12 mouse cellular contexts compared by ENCODE assay signal in genomic region chr11:107356224-107356623, GRCm38 (mm10).
A peak's percentile ranks its signal among the peaks of the same experiment; 100 is the strongest.
DNase-seq lines count a peak whose midpoint lies in the region; ATAC-seq and TF ChIP-seq lines count a peak whose summit lies in the region.
"Had no signal": no experiment of that assay in that cellular context is flagged by ENCODE, and none has a peak within 500 bp of the region (broad histone marks: within the 10 kb centered on the region; RNA-seq: fewer than 3 reads in every experiment).

No protein-coding gene starts in this region.

- H3K27me3 ChIP-seq in neural tube, embryonic 15.5 days (replicated peaks): no peaks in the 10 kb centered on the region
- H3K27me3 ChIP-seq: stomach, embryonic 15.5 days had no signal

- H3K36me3 ChIP-seq in neural tube, embryonic 15.5 days: no peaks in the 10 kb centered on the region
- H3K36me3 ChIP-seq: stomach, embryonic 15.5 days had no signal

- WGBS in neural tube, embryonic 15.5 days: 66% methylated on average over 7 of the region's 7 CpGs

- no peak overlapping the region for H3K9ac ChIP-seq in neural tube, embryonic 15.5 days (replicated peaks)
- H3K9ac ChIP-seq: stomach, embryonic 15.5 days had no signal

- intact Hi-C loops in left cerebral cortex, postnatal 25 days (cut with DNase I): no loop called here

- H3K27ac ChIP-seq in neural tube, embryonic 15.5 days (replicated peaks): no peak overlapping the region
- H3K27ac ChIP-seq: stomach, embryonic 15.5 days had no signal

- peaks cover 18% of the 10 kb centered on the region for H3K4me1 ChIP-seq in neural tube, embryonic 15.5 days
- H3K4me1 ChIP-seq: stomach, embryonic 15.5 days had no signal

- TF ChIP-seq CTCF in brain, embryonic 14.5 days (IDR thresholded peaks at IDR 0.05; ENCODE audit: borderline replicate concordance, extremely low read depth, insufficient read depth, insufficient read length): no peak

- H3K9me3 ChIP-seq in neural tube, embryonic 15.5 days (replicated peaks): no peaks in the 10 kb centered on the region
- H3K9me3 ChIP-seq: stomach, embryonic 15.5 days had no signal

- DNase-seq in frontal cortex, postnatal 14 days (ENCODE audit: low spot score in 2 of 2): no peak
- peak; percentile 32 for DNase-seq in left cerebral cortex, adult 11 months (ENCODE audit: low spot score)
- DNase-seq in left cerebral cortex, adult 18-20 months (ENCODE audit: low spot score in 2 of 2): no peak
- DNase-seq in brain, embryonic 14.5 days (ENCODE audit: low read depth): peak; percentile 63
- peak; percentile 47 to 58 for DNase-seq in left cerebral cortex, postnatal 25 days (ENCODE audit: low spot score in 2 of 2)
- no peak for DNase-seq in lung, postnatal 14 days
- DNase-seq: kidney, postnatal 14 days had no signal

- 0 out of 2 replicates have a peak, but pooled peaks have one; percentile 16 for ATAC-seq in frontal cortex, adult (ENCODE audit: low TSS enrichment)
- ATAC-seq in neural tube, embryonic 15.5 days (ENCODE audit: low FRiP score): no peak
- ATAC-seq: activated CD4-positive, CD25-positive, alpha-beta regulatory T cell, adult 4 months; lung, postnatal 0 days had no signal

- H3K4me3 ChIP-seq in neural tube, embryonic 15.5 days (replicated peaks): no peak overlapping the region
- H3K4me3 ChIP-seq: stomach, embryonic 15.5 days had no signal

- TF ChIP-seq POLR2A in brain, embryonic 14.5 days (IDR thresholded peaks at IDR 0.05; ENCODE audit: borderline replicate concordance, extremely low read depth, insufficient read depth, insufficient read length, poor library complexity, severe bottlenecking): no peak

- H3K4me2 ChIP-seq in neural tube, embryonic 15.5 days: no peak overlapping the region
- H3K4me2 ChIP-seq: stomach, embryonic 15.5 days had no signal

Comparison
In these comparisons a context has a peak if more than half of its experiments do, and no peak if none do; other contexts are left out.
1. DNase-seq: peak in left cerebral cortex, adult 11 months (single experiment), brain, embryonic 14.5 days (single experiment) and left cerebral cortex, postnatal 25 days (2 of 2); none in frontal cortex, postnatal 14 days (0 of 2), left cerebral cortex, adult 18-20 months (0 of 2) and lung, postnatal 14 days (single experiment).